Mouse (Mus musculus): ENCODE measurements at regions not wholly inside any gene's neighbourhood (a gene's known extent, or its start where the extent isn't known, plus 50 kb on each side); places are given as distances from the start of the nearest gene placed in this dataset. TPM values are rescaled to one million over a fixed set of nuclear protein-coding genes. Genes with fewer than 3 reads are reported as not detected.

Small RNA genes lying in the stretch of these regions (microRNA-seq; reads per million reads assigned to microRNA genes)
- not detected for gene Gm44497

All from heart, embryonic 10.5 days (tissue).